Mouse (Mus musculus): ENCODE results near the gene Corin.

- TF ChIP-seq POLR2A (IDR thresholded peaks at IDR 0.05; ENCODE audit: control insufficient read depth, extremely low read depth, insufficient read depth, low read length, poor library complexity) (no peak), CTCF (IDR thresholded peaks at IDR 0.05; ENCODE audit: borderline replicate concordance, control insufficient read depth, extremely low read depth, insufficient read depth, low read length, poor library complexity) (no peak)
Measured at GRCm38 (mm10) chr5:72353746-72354145, 150.5 kb downstream of the Corin start.

All from thymus, adult 2 months (tissue).